Comparison of ENCODE assay signal across 23 mouse cellular contexts in genomic region chrX:101864788-101865187, GRCm38 (mm10). TPM values are rescaled to one million over a fixed set of nuclear protein-coding genes. Genes with fewer than 3 reads are reported as not detected.
A peak's percentile ranks its signal among the peaks of the same experiment; 100 is the strongest.
DNase-seq lines count a peak whose midpoint lies in the region; TF ChIP-seq lines count a peak whose summit lies in the region.
"Had no signal": no experiment of that assay in that cellular context is flagged by ENCODE, and none has a peak within 500 bp of the region (broad histone marks: within the 10 kb centered on the region; RNA-seq: fewer than 3 reads in every experiment).

No protein-coding gene starts in this region.

- H3K4me3 ChIP-seq in heart, embryonic 10.5 days, result no peak overlapping the region
- no peak overlapping the region for H3K4me3 ChIP-seq in ES-E14 (ENCODE audit: insufficient read depth in 1 of 2, low read depth in 1 of 2, low read length in 2 of 2, poor library complexity in 1 of 2, severe bottlenecking in 1 of 2)
- H3K4me3 ChIP-seq: embryonic facial prominence, embryonic 12.5 days; embryonic facial prominence, embryonic 15.5 days; forebrain, embryonic 12.5 days; forebrain, embryonic 15.5 days; heart, adult 2 months; hindbrain, embryonic 10.5 days; hindbrain, embryonic 13.5 days; intestine, embryonic 15.5 days had no signal

- H3K9me3 ChIP-seq in heart, embryonic 10.5 days, result no peaks in the 10 kb centered on the region
- no peaks in the 10 kb centered on the region for H3K9me3 ChIP-seq in ES-E14 (ENCODE audit: control insufficient read depth, insufficient read depth, low read depth, low read length)
- H3K9me3 ChIP-seq: embryonic facial prominence, embryonic 12.5 days; embryonic facial prominence, embryonic 15.5 days; forebrain, embryonic 12.5 days; forebrain, embryonic 15.5 days; hindbrain, embryonic 10.5 days; hindbrain, embryonic 13.5 days; intestine, embryonic 15.5 days had no signal

- no peaks in the 10 kb centered on the region for H3K36me3 ChIP-seq in heart, embryonic 10.5 days
- no peaks in the 10 kb centered on the region for H3K36me3 ChIP-seq in ES-E14 (ENCODE audit: control insufficient read depth, insufficient read depth, low read length, poor library complexity, severe bottlenecking)
- H3K36me3 ChIP-seq: embryonic facial prominence, embryonic 12.5 days; embryonic facial prominence, embryonic 15.5 days; forebrain, embryonic 12.5 days; forebrain, embryonic 15.5 days; hindbrain, embryonic 10.5 days; hindbrain, embryonic 13.5 days; intestine, embryonic 15.5 days had no signal

- no peak overlapping the region for H3K9ac ChIP-seq in ES-E14 (ENCODE audit: insufficient read depth, low read depth, low read length, poor library complexity, severe bottlenecking)
- H3K9ac ChIP-seq: embryonic facial prominence, embryonic 12.5 days; embryonic facial prominence, embryonic 15.5 days; forebrain, embryonic 12.5 days; forebrain, embryonic 15.5 days; hindbrain, embryonic 13.5 days; intestine, embryonic 15.5 days had no signal

- in situ Hi-C loops in ES-E14 (cut with MboI; ENCODE audit: low sequenced_read_pairs in 2 of 2, unreplicated experiment in 2 of 2), result no loop called here

- intact Hi-C loops in heart, postnatal 25 days (cut with DNase I), result no loop called here

- peak; percentile 50 for DNase-seq in heart, embryonic 10.5 days (ENCODE audit: low spot score)
- no peak for DNase-seq in heart, postnatal 25 days (ENCODE audit: low spot score)
- DNase-seq in ES-E14 (ENCODE audit: low read depth, low spot score), result peak; percentile 72
- peak; percentile 93 for DNase-seq in ZHBTc4 (ENCODE audit: low read depth, low spot score)
- no peak for DNase-seq in embryo, embryonic 9.5 days (ENCODE audit: extremely low spot score)
- no peak for DNase-seq in yolk sac, embryonic 10.5 days (ENCODE audit: low spot score)
- DNase-seq: adrenal gland, adult 8-10 months; adrenal gland, postnatal 25 days; cerebellum, adult 11-12 months; cerebellum, adult 9-10 months; cerebellum, postnatal 14 days; gastrocnemius, postnatal 10 days; gastrocnemius, postnatal 36 days; heart, adult 2 months; heart, postnatal 36 days; kidney, adult 11 months had no signal

- WGBS in heart, embryonic 10.5 days, result 57% methylated on average over 5 of the region's 5 CpGs

- peaks cover 22% of the 10 kb centered on the region for H3K27me3 ChIP-seq in heart, embryonic 10.5 days (ENCODE audit: insufficient read depth, poor library complexity, severe bottlenecking)
- H3K27me3 ChIP-seq: forebrain, embryonic 15.5 days had no signal

- H3K4me1 ChIP-seq in heart, embryonic 10.5 days, result no peaks in the 10 kb centered on the region
- peaks cover 0 to 4% of the 10 kb centered on the region in 2 experiments; a peak in 1 of 4 replicates for H3K4me1 ChIP-seq in ES-E14 (ENCODE audit: control insufficient read depth in 2 of 2, insufficient read depth in 2 of 2, low read length in 2 of 2, poor library complexity in 1 of 2)
- H3K4me1 ChIP-seq: embryonic facial prominence, embryonic 12.5 days; embryonic facial prominence, embryonic 15.5 days; forebrain, embryonic 12.5 days; forebrain, embryonic 15.5 days; hindbrain, embryonic 13.5 days; intestine, embryonic 15.5 days had no signal

- no peak overlapping the region for H3K27ac ChIP-seq in heart, embryonic 10.5 days
- no peak overlapping the region for H3K27ac ChIP-seq in ES-E14 (ENCODE audit: insufficient read depth, low read depth, low read length, poor library complexity, severe bottlenecking)
- H3K27ac ChIP-seq: embryonic facial prominence, embryonic 12.5 days; embryonic facial prominence, embryonic 15.5 days; forebrain, embryonic 12.5 days; forebrain, embryonic 15.5 days; heart, adult 2 months; hindbrain, embryonic 10.5 days; hindbrain, embryonic 13.5 days; intestine, embryonic 15.5 days had no signal

TF ChIP-seq in ES-E14, 5 proteins besides CTCF, POLR2A, EP300 and RAD21:
- TF ChIP-seq CHD2 (IDR thresholded peaks at IDR 0.05; ENCODE audit: low read depth, low read length), result no peak
- TF ChIP-seq HCFC1 (IDR thresholded peaks at IDR 0.05; ENCODE audit: borderline replicate concordance, insufficient read depth, low read length), result no peak
- no peak for TF ChIP-seq ZNF384 (IDR thresholded peaks at IDR 0.05; ENCODE audit: low read depth, low read length)
- TF ChIP-seq ZC3H11A (IDR thresholded peaks at IDR 0.05; ENCODE audit: borderline replicate concordance, low read depth, low read length), result no peak
- TF ChIP-seq MAFK (IDR thresholded peaks at IDR 0.05; ENCODE audit: insufficient read depth, low read depth, low read length), result no peak
TF ChIP-seq in ES-E14: peak in this region for 0.

RNA-seq across cellular contexts. Expression of gene Nhsl2, which starts 15.6 kb away (rescaled TPM):
- 30.5 and 33.7 TPM in 2 replicates for polyA plus RNA-seq in heart, embryonic 10.5 days (2016; fragmentation: Nextera tagmentation; extraction: Ambion mirVana)
- total RNA-seq in heart, postnatal 25 days (2021), result 1 to 10 TPM; 3.3 to 3.4 TPM
- 1.1 and 1.3 TPM in 2 replicates for total RNA-seq in ES-E14 (2012; rRNA removed)

Comparison
In these comparisons a context has a peak if more than half of its experiments do, and no peak if none do; other contexts are left out.
1. DNase-seq: peak in heart, embryonic 10.5 days (single experiment), ES-E14 (single experiment) and ZHBTc4 (single experiment); none in heart, postnatal 25 days (single experiment), embryo, embryonic 9.5 days (single experiment) and yolk sac, embryonic 10.5 days (single experiment).